Mouse (Mus musculus) spleen, postnatal 4 days (tissue): ENCODE results near the gene Adora2b.
"Not testable (repeated sequence)": the region's sequence is repeated elsewhere in the genome, so short reads cannot be mapped to it uniquely, and the experiment has no call there.

Source experiments
- DNase-seq, 2 experiments: peaks; one replicate each; pipeline ENCODE4 v3.0.0; 2022; ENCODE audit warnings: low spot score in 2 of 2

Gene Adora2b

DNA sequence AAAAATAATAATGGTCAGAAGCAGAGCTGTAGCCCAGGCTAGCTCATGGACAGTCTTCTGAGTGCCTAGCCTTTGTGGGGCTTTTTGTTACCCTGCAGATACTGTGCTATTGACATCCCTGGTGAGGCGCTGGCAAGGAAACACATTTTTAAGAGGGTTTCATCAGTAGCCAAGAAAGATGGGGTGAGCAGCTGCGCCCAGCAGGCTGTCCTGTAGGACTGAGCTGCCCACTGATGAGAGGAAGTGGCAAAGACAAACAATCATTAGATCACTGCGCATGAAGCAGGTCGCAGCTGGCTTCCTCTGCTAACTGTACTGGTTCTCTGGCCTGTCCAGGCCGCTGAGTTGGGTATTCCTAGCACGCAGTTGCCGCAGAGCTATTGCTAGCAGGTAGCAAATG lies 14.8 kb downstream of the Adora2b start:
- no peak for DNase-seq

DNA sequence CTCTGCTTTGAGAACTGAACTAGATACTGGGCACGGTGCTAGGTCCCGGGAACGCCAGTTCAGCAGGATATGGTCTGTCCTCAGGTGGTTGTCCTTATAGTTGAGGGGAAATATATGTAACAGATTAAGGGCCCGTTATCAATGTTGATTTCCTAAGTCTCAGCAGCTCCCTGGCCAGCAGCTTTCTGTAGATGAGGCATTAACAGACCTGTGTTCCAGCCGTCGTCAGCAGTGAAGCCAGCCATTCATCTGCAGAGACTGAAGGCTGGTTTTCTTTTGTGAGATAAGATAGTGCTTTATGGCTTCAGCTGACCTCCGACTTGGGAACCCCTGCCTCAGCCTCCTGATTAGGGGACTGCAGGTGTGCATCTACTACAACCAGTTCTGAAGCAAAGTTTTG lies 15.2 kb downstream of the Adora2b start:
- DNase-seq, result no peak

DNA sequence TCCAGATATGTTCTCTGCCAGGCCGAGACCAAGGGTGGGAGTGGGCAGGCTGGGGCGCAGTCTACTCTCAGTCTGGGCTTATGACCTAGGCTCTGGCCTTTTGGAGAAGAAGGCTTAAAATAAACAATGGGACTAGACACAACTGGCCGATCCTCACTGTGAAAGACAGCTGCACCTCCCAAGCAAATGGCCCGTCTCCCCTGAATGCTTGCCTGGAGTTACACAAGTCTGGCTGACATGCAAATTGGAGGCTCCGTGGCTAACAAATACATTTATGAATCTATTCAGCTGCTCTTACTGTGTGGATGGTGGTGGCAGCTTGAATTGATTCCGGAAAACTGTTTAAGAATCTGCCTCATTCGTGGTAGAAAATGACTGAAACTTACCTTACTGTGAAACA lies 16.9 kb downstream of the Adora2b start:
- DNase-seq, result no peak

DNA sequence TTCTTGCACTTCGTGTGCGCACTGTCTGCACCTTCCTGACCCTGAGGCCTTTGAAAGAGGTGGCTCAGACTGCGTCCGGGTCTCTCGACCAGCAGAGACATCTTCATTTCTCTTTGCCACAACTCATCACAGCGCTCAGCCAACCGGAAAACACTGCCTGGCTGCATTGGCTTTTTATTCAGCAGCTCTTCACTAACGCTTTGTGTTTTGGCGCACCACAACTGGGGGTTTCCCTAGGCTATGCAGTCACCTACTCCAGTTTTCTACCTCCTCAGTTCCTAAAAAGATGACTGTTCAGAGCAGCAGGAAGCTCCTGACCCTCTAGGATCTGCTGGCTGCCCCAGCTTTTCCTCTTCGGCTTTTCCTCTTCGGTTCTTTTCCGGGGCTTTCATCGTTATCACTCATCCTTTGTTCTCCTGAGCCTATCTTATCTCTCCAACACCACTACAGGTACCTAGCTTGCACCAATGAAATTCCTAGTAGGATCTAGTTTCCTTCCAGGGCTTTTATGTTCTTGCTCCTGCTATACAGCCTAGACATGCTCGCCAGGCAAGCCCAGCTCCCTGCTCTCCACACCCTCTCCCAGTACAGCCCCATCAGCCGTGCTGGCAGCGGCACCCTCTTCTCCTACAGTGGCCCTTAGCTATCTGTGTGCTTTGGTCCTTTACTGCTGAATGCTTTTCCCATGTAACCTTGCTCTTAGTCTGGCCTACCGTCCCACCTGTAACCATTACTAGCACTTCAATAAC lies 17.9 kb downstream of the Adora2b start:
- no peak for DNase-seq

DNA sequence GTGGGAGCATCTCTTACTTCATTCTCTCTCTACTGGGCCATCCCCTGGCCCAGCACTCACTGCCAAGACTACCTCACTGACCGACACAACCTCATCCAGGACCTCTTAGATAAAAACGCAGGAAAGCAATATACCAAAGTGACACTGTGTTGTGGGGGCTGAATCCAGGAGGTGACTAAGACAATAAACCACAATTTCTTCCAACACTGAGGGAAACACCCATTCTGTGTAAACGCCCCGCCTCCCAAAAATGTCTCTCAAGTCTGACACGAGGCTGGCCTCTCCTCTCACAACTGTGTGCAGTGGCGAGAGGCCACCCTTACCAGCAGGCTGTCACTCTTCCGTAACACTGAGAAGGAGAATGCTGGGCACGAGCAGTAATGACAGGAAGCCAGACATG lies 19.6 kb downstream of the Adora2b start:
- DNase-seq, result no peak

DNA sequence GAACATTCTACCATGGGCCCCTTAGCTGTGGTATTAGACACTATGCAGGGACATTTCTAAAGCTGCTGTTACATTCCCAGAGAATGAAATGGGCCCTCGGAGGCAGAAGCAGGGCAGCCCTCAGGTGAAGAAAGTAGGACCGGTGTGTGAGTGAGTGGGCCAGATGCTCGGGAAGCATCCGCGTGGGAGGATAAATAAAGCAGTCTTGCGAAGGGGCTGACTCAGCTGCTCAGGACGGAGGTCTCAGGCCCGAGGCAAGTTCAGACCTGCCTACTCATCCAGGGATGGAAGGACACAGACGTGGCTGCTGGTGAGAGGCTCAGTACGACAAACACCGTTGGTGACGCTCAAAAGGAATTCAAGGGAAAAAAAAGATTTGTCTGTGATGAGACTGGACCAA lies 20.3 kb downstream of the Adora2b start:
- DNase-seq, result no peak

DNA sequence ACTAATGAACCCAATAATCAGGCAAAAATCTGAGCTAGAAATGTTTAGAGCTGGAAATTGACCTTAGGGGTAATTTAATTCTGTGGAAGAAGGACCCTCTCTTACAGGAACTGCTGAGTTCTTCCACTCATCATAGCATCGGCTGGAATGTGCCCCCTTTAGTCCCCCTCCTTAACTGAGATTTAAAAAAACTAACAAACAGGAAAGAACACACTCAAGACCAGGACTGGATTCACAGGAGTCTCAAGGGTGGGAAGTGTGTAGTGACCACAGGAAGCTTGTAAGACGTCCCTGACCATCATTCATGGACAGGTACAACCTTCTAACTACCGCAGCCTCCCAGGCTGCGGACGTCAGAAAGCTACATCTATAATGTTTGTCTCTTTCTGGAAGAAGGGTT lies 22.1 kb downstream of the Adora2b start:
- DNase-seq, result no peak

DNA sequence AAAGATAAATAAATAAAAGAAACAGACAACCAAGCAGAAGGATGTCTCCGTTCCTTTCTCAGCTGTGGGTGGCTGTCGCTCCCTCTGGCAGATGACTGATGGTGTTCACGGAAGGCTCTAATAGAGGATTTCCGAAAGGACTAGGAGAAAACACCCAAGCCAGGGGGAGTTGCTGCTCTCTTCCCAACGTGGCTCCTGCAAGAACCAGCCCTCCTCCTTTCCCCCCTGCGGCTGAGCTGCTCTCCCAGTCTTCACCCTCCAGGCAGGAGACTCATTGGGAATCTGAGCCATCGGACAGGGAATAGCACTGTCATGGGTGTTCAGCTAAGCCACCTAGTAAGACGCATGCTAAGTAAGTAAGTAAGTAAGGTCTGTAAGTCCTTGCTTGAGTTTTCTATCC lies 28.3 kb downstream of the Adora2b start:
- DNase-seq, result no peak

DNA sequence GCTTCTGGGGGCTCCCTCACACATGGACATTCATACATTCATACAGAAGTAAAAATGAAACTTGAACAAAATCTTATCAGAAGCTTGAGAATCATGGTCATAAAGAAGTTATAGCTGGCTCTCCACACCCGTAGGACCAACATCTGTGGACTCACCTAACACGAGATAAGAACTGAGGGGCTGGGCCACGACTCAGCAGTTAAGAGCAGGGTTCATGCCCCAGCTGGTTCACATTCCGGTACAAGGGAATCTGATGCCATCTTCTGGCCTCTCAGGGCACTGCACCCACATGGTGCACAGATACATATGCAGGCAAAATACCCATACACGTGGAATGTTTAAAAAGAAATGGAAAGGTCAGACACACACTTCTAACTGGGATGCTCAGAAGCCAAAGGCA lies 29.2 kb downstream of the Adora2b start:
- DNase-seq, result peak; percentile 85 to 89

DNA sequence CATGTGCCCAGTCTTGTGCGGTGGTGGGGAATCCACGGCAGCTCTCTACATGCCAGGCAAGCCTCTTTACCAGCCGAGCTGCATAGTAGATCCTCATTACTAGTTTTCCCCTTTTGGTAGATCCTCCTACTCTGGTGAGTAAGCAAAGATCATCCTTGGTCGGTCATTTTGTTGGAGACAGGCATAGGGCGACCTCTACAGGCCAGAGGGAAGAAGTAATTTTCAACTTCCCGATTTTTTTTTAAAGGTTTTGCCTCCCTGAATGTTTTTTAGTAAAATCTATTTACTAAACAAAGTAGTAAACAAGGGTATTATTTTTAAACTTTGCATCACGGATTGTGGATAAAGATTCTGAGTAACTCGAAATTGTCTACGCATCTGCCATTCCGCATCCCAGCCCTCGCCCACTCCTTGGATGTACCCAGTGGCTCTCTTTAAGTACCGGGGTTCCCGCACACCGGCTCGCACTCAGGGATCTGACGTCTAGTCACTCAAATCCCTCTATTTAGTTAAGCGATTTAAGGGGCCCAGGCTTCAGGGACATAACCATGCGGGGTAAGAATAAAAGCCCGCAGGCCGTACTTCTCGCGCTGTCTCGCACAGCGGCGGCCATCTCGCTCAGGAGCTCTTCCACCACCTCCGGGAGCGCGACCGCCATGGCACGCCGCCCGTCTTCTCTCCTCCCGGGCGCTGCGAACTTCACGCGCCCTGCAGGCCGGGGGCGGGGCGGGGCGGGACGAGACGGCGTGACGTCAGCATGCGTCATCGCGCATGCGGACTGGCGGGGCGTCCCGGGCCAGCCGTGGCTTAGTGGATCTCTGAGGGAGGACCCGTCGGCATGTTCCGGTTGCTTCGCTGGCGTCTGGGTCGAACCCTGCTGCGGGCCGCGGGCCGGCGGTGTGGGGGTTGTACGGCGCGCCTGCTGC lies 32.2 kb downstream of the Adora2b start, which contains the start of the genes Zswim7 and Ttc19:
Gene Zswim7 (minus strand): TSS at position 701 of the 926 bp plus-strand sequence.
Gene Ttc19 (plus strand): TSS at position 799 of the 926 bp plus-strand sequence.
- peak; percentile 90 to 97 for DNase-seq

DNA sequence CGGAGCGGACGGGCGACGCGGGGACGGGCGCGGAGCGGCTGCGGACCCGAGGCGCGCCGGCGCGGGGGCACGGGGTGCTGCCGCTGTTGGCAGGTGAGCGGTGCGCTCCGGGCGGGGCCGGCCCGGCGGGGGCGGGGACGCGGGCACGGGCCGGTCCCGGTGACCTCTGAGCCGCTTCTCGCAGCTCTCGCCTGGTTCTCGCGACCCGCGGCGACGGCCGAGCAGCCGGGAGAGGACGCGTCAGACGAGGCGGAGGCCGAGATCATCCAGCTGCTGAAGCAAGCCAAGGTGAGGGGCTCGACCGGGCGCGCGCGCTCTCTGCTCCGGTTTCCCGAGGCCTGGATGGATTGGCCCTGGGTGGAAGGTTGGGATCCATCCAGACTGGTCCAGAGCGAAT lies 32.8 kb downstream of the Adora2b start:
- DNase-seq, result no peak

DNA sequence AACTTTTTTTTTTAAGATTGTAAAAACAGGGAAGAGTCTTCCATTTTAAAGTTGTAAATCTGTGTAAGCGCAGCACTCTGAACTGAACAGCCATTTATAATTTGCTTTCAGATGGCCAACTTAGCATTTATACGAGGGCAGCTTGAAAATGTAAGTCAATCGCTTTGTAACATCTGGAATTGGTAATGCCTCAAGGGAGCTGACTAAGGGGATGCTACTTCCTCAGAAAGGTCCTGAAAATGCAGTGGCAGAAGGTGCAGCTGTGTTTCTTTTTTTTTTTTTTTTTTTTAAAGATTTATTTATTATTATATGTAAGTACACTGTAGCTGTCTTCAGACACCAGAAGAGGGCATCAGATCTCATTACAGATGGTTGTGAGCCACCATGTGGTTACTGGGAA lies 35.2 kb downstream of the Adora2b start:
- DNase-seq, result not testable (repeated sequence)

DNA sequence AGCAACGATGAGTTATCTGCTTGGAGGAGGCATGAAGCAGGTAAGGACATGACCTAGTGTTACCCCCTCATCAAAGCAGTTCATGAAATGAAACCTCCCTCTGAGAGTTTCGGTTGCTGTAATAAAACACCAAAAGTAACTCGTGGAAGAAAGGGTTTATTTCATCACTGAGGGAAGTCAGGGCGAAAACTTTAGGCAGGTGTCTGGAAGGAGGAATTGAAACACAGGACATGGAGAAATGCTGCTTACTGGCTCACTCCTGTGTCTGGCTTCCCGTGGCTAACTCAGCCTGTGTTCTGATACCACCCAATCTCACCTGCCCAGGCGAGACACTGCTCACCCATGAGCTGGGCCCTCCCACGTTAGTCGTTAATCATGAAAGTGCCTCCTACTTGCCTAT lies 36.2 kb downstream of the Adora2b start:
- no peak for DNase-seq

DNA sequence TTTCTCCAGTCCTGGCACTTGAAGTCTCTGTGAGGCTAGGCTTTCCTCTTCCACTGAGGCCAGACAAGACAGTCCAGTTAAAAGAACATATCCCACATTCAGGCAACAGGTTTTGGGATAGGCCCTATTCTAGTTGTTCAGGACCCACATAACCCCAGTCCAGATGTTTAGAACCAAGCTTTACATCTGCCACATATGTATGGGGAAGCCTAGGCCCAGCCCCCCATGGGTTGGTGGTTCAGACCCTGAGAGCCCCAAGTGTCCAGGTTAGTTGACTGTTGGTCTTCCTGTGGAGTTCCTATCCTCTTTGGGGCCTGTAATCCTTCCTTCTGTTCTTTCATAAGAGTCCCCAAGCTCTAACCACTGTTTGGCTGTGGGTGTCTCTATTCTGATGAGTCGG lies 38.9 kb downstream of the Adora2b start:
- DNase-seq, result no peak

DNA sequence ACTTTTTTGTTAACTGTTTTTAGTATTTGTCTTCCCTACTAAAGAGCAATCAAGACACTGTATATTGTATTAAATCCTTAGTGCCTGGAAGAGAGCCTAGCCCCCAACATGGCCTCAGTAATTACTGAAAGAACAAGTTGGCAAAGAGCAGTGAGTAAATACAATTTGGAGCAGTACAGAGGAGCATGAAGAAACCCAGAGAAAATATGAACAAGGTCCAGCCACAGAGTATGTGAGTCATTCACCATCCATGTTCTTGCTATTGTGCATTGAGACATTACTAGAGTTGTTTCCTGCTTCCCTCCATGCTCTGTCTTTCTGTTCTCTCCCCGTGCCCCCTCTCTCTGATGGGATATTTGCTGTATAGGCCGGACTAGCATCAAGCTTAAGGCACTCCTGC lies 45.3 kb downstream of the Adora2b start:
- DNase-seq, result no peak

DNA sequence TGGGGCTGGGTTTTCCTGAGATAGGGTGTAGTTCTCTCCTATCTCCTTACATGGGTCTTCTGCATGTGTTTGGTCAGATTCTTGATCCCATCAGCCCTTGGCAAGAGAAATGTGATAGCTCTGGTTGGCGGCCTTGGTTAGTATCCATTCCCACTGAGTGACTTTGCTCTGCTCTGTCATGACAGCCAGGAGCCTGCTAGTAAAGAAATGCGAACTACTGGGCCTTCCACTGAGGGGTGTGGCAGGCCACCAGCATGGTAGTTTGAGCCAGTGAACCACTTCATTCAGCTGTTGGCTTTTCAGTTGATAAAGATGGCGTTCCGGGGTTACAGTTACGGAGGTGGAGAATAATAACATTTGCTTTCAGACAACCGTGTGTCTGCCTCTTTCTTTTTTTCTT lies 50.1 kb downstream of the Adora2b start:
- DNase-seq, result no peak

DNA sequence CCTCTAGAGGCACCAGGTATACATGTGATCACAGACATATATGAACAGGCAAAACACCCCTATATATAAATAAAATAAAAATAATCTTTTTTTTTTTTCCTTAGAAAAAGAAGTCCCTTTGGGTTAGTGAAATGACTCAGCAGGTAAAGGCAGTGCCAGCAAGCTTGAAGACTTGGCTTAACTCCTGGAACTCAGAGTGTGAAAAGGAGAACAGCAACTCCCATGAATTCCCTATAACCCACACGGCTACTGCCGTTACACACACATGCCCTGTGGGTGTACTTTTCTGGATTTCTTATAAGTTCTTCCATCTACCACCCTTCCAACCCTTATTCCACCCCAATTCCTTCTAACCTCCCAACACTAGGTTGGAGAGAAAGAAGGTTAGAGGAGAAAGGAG lies 57.1 kb downstream of the Adora2b start:
- no peak for DNase-seq

DNA sequence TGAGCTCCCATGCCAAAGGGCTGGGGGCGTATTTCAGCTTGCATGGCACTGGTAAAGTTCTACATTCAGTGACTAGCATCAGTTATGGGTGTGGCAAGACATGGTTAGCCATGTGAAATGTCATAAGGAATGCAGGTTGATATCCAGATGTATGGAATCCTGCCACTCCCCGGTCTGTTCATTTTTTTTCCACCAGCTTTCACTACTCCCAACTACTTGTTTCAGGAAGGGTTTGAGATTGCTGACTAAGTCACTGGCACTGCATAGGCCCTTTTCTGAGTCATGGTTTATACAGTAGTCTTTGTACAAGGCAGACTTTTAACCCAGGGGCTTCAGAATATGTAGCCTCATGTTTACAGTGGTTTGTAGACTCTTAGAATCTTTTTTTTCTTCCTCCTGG lies 60.5 kb downstream of the Adora2b start:
- no peak for DNase-seq

DNA sequence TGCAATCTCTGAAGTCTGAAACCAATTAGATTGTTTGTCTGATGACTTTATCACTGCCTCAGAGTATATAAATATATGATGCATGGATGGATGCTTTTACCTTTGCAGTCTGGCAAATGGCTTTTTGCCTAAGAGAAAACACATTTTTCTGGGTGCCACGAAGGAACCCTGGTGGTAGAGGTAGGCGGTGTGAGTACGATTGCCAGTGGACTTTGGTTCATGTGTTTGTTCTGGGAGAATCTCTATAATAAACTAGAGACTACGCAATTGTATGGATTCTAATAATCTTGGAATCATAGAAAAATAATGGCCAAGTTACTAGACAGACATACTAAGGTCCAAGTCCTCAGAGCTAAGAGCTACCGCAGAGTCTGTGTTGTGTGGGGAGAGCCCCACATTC lies 66.2 kb downstream of the Adora2b start:
- DNase-seq, result no peak
